Mouse (Mus musculus): ENCODE results near the gene Slc5a10. TPM values are rescaled to one million over a fixed set of nuclear protein-coding genes. Genes with fewer than 3 reads are reported as not detected.

Gene Slc5a10
- total RNA-seq (2014; fragmentation: Nextera tagmentation) (not detected in 2 replicates), total RNA-seq (2017) (not detected in 2 replicates), polyA plus RNA-seq (2012) (not detected in 2 replicates)

GRCm38 (mm10) chr11:61720636-61721035 lies at the start of gene Slc5a10:
Gene Slc5a10, minus strand, starts transcription at chr11:61720826.
- Histone ChIP-seq H3K4me1 (ENCODE audit: insufficient read depth, low read depth, low read length) (no peaks in the 10 kb centered on the region), H3K36me3 (replicated peaks) (no peaks in the 10 kb centered on the region)
- TF ChIP-seq TAL1 (conservative IDR thresholded peaks at IDR 0.05; ENCODE audit: low read depth, low read length), result no peak
- TF ChIP-seq GATA2 (IDR thresholded peaks at IDR 0.05; ENCODE audit: borderline replicate concordance, low read depth, low read length), result no peak
- no peak for TF ChIP-seq CTCF (IDR thresholded peaks at IDR 0.05; ENCODE audit: low read depth, low read length)
- no peak for TF ChIP-seq POLR2AphosphoS5 (IDR thresholded peaks at IDR 0.05; ENCODE audit: insufficient replicate concordance, low read depth, low read length)
- TF ChIP-seq GATA1 (IDR thresholded peaks at IDR 0.05; ENCODE audit: borderline replicate concordance, low read length), result no peak

GRCm38 (mm10) chr11:61761584-61762407 lies 41.2 kb upstream of the Slc5a10 start, which contains the start of gene Prpsap2:
Gene Prpsap2, minus strand, starts transcription at chr11:61762088.
- H3K4me1 ChIP-seq (ENCODE audit: insufficient read depth, low read depth, low read length), result peaks cover 27% of the 10 kb centered on the region
- H3K36me3 ChIP-seq (replicated peaks), result peaks cover 14% of the 10 kb centered on the region
- DNase-seq (ENCODE audit: low spot score) (peak; percentile 87), ATAC-seq (ENCODE audit: extremely low read depth, insufficient number of reproducible peaks, low FRiP score, poor library complexity, severe bottlenecking) (peak; percentile 94)
- TF ChIP-seq GATA2 (IDR thresholded peaks at IDR 0.05; ENCODE audit: borderline replicate concordance, low read depth, low read length), result no peak
- TF ChIP-seq POLR2AphosphoS5 (IDR thresholded peaks at IDR 0.05; ENCODE audit: insufficient replicate concordance, low read depth, low read length), result no peak
- no peak for TF ChIP-seq GATA1 (IDR thresholded peaks at IDR 0.05; ENCODE audit: borderline replicate concordance, low read length)
- H3K9me3 ChIP-seq (replicated peaks), result no peaks in the 10 kb centered on the region
- H3K4me3 ChIP-seq (ENCODE audit: low read depth, low read length), result peak within 1 kb of the TSS; percentile 73
- H3K27me3 ChIP-seq (ENCODE audit: insufficient read depth, low read length), result peaks cover 11% of the 10 kb centered on the region; the same call in 1 of the 2 replicates

More at GRCm38 (mm10) chr11:61720636-61721035, at the start of gene Slc5a10:
- H3K9me3 ChIP-seq (replicated peaks), result no peaks in the 10 kb centered on the region
- H3K27me3 ChIP-seq (ENCODE audit: insufficient read depth, low read length), result peaks cover 23% of the 10 kb centered on the region
- ATAC-seq (ENCODE audit: extremely low read depth, insufficient number of reproducible peaks, low FRiP score, poor library complexity, severe bottlenecking), result no peak
- DNase-seq (ENCODE audit: low spot score), result no peak
- no peak within 1 kb of the TSS for H3K4me3 ChIP-seq (ENCODE audit: low read depth, low read length)

- Histone ChIP-seq H3K4me1 (ENCODE audit: insufficient read depth, low read depth, low read length) (peaks cover 27% of the 10 kb centered on the region), H3K4me3 (ENCODE audit: low read depth, low read length) (no peak overlapping the region; the same call in 1 of the 2 replicates), H3K9me3 (replicated peaks) (no peaks in the 10 kb centered on the region), H3K27me3 (ENCODE audit: insufficient read depth, low read length) (peaks cover 7% of the 10 kb centered on the region; the same call in 1 of the 2 replicates), H3K36me3 (replicated peaks) (peaks cover 21% of the 10 kb centered on the region)
- DNase-seq (ENCODE audit: low spot score) (peak; percentile 18), ATAC-seq (ENCODE audit: extremely low read depth, insufficient number of reproducible peaks, low FRiP score, poor library complexity, severe bottlenecking) (no peak)
- no peak for TF ChIP-seq POLR2AphosphoS5 (IDR thresholded peaks at IDR 0.05; ENCODE audit: insufficient replicate concordance, low read depth, low read length)
- no peak for TF ChIP-seq TAL1 (conservative IDR thresholded peaks at IDR 0.05; ENCODE audit: low read depth, low read length)
- TF ChIP-seq GATA1 (IDR thresholded peaks at IDR 0.05; ENCODE audit: borderline replicate concordance, low read length), result no peak
- no peak for TF ChIP-seq CTCF (IDR thresholded peaks at IDR 0.05; ENCODE audit: low read depth, low read length)
- TF ChIP-seq GATA2 (IDR thresholded peaks at IDR 0.05; ENCODE audit: borderline replicate concordance, low read depth, low read length), result no peak
These were observed 39.9 kb upstream of the Slc5a10 start for GRCm38 (mm10) chr11:61760518-61760917.

GRCm38 (mm10) chr11:61757151-61757550 lies 36.5 kb upstream of the Slc5a10 start:
- H3K27me3 ChIP-seq (ENCODE audit: insufficient read depth, low read length), result no peaks in the 10 kb centered on the region

GRCm38 (mm10) chr11:61751612-61752011 lies 31.0 kb upstream of the Slc5a10 start:
- no peak for DNase-seq (ENCODE audit: low spot score)
- no peaks in the 10 kb centered on the region for H3K27me3 ChIP-seq (ENCODE audit: insufficient read depth, low read length)
- no peak for TF ChIP-seq POLR2AphosphoS5 (IDR thresholded peaks at IDR 0.05; ENCODE audit: insufficient replicate concordance, low read depth, low read length)
- TF ChIP-seq TAL1 (conservative IDR thresholded peaks at IDR 0.05; ENCODE audit: low read depth, low read length), result no peak
- no peak for TF ChIP-seq GATA1 (IDR thresholded peaks at IDR 0.05; ENCODE audit: borderline replicate concordance, low read length)
- TF ChIP-seq CTCF (IDR thresholded peaks at IDR 0.05; ENCODE audit: low read depth, low read length), result no peak
- no peak for TF ChIP-seq GATA2 (IDR thresholded peaks at IDR 0.05; ENCODE audit: borderline replicate concordance, low read depth, low read length)
- no peak overlapping the region for H3K4me3 ChIP-seq (ENCODE audit: low read depth, low read length)
- ATAC-seq (ENCODE audit: extremely low read depth, insufficient number of reproducible peaks, low FRiP score, poor library complexity, severe bottlenecking), result no peak
- peaks cover 78% of the 10 kb centered on the region for H3K36me3 ChIP-seq (replicated peaks)
- H3K9me3 ChIP-seq (replicated peaks), result no peaks in the 10 kb centered on the region
- H3K4me1 ChIP-seq (ENCODE audit: insufficient read depth, low read depth, low read length), result peaks cover under 1% of the 10 kb centered on the region; the same call in 1 of the 2 replicates

More at GRCm38 (mm10) chr11:61757151-61757550, 36.5 kb upstream of the Slc5a10 start:
- no peak for DNase-seq (ENCODE audit: low spot score)
- Histone ChIP-seq H3K4me3 (ENCODE audit: low read depth, low read length) (no peak overlapping the region), H3K9me3 (replicated peaks) (no peaks in the 10 kb centered on the region), H3K4me1 (ENCODE audit: insufficient read depth, low read depth, low read length) (peaks cover 24% of the 10 kb centered on the region), H3K36me3 (replicated peaks) (peaks cover 47% of the 10 kb centered on the region)
- ATAC-seq (ENCODE audit: extremely low read depth, insufficient number of reproducible peaks, low FRiP score, poor library complexity, severe bottlenecking), result no peak
- TF ChIP-seq TAL1 (conservative IDR thresholded peaks at IDR 0.05; ENCODE audit: low read depth, low read length), result no peak
- no peak for TF ChIP-seq GATA2 (IDR thresholded peaks at IDR 0.05; ENCODE audit: borderline replicate concordance, low read depth, low read length)
- TF ChIP-seq GATA1 (IDR thresholded peaks at IDR 0.05; ENCODE audit: borderline replicate concordance, low read length), result no peak
- no peak for TF ChIP-seq POLR2AphosphoS5 (IDR thresholded peaks at IDR 0.05; ENCODE audit: insufficient replicate concordance, low read depth, low read length)
- no peak for TF ChIP-seq CTCF (IDR thresholded peaks at IDR 0.05; ENCODE audit: low read depth, low read length)

- H3K4me3 ChIP-seq (ENCODE audit: low read depth, low read length), result no peak overlapping the region
- no peak for ATAC-seq (ENCODE audit: extremely low read depth, insufficient number of reproducible peaks, low FRiP score, poor library complexity, severe bottlenecking)
- no peaks in the 10 kb centered on the region for H3K4me1 ChIP-seq (ENCODE audit: insufficient read depth, low read depth, low read length)
- DNase-seq (ENCODE audit: low spot score), result no peak
- no peaks in the 10 kb centered on the region for H3K9me3 ChIP-seq (replicated peaks)
- TF ChIP-seq CTCF (IDR thresholded peaks at IDR 0.05; ENCODE audit: low read depth, low read length) (no peak), GATA1 (IDR thresholded peaks at IDR 0.05; ENCODE audit: borderline replicate concordance, low read length) (no peak), POLR2AphosphoS5 (IDR thresholded peaks at IDR 0.05; ENCODE audit: insufficient replicate concordance, low read depth, low read length) (no peak), GATA2 (IDR thresholded peaks at IDR 0.05; ENCODE audit: borderline replicate concordance, low read depth, low read length) (no peak), TAL1 (conservative IDR thresholded peaks at IDR 0.05; ENCODE audit: low read depth, low read length) (no peak)
- H3K27me3 ChIP-seq (ENCODE audit: insufficient read depth, low read length), result no peaks in the 10 kb centered on the region
- peaks cover 72% of the 10 kb centered on the region for H3K36me3 ChIP-seq (replicated peaks)
These were observed 26.5 kb upstream of the Slc5a10 start for GRCm38 (mm10) chr11:61747161-61747560.

Data from G1E (cell line).